Mouse (Mus musculus) embryo, embryonic 11.5 days (tissue): ENCODE measurements around the gene Aph1a.
"Not testable (repeated sequence)": the region's sequence is repeated elsewhere in the genome, so short reads cannot be mapped to it uniquely, and the experiment has no call there.

Source experiments
- DNase-seq: peaks from one replicate; pipeline ENCODE4 v3.0.0-alpha.2; 2012; ENCODE audit warnings: low read depth, low spot score

Gene Aph1a

DNA sequence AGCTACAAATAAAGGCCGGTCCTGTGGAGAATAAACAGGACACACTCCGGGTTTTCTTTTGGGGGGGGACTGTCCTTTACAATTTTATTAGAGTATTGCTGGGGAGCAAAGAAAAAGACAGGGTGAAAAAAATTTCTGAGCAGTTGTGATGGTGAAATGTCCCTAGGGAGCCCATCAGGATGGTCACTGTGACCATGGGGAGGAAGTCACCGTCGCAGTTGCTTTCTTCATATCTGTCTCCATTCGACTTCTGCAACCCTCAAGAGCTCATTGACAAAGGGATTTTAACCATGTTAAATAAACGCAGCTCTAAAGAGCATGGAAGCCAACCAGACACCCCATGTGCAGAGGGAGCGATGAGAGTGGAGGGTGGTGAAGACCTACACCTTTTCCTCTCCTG, 23.0 kb downstream of the Aph1a start:
- DNase-seq = no peak

DNA sequence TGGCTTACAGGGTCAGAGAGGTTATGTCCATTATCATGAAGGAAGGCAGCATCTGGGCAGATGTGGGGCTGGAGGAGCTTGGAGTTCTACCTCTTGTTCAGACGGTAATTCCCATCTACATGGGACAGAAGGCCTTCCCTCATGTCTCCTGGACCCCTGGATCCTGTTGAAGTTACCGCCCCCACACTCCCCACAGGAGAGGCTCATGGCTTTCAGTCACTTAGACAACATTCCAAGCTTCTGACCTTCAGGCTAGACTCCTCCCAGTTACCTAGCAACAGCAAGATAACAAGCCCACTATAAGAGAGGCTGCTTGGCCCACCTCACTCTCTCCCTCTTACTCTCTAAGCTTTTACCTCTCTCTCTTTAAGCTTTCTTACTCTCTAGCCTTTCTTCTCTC, 26.8 kb downstream of the Aph1a start:
- DNase-seq = not testable (repeated sequence)

DNA sequence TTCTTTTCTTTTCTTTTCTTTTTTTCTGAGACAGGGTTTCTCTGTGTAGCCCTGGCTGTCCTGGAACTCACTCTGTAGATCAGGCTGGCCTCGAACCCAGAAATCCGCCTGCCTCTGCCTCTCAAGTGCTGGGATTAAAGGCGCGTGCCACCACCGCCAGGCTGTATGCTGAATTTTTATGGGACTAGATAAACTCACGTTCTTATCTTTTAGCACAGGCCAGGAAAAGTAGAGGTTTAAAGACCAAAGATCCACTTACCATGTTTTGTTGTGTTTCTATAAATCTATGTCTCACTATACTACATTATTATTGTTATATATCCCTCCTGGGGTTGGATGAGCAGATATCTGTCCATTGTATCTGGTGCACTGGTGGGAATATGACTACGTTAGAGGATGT, 29.7 kb downstream of the Aph1a start:
- not testable (repeated sequence) for DNase-seq

DNA sequence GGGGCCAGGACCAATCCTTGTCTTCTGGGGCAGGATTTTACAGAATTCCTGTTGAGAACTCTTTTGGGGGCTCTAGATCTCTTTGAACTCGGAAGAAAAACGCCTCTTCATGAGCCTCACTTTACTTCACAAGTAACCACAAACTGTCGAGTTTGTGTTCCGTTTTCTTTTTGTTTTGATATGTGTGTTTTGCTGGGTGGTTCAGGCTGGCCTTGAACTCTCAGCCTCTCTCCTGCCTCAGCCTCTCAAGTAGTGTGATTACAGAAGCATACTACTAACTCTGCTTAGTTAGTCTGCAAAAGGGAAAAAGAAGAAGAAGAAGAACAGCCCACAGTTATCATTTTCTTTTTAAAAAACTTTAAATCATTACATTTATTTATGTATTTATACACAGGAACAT, 30.4 kb downstream of the Aph1a start:
- no peak for DNase-seq

DNA sequence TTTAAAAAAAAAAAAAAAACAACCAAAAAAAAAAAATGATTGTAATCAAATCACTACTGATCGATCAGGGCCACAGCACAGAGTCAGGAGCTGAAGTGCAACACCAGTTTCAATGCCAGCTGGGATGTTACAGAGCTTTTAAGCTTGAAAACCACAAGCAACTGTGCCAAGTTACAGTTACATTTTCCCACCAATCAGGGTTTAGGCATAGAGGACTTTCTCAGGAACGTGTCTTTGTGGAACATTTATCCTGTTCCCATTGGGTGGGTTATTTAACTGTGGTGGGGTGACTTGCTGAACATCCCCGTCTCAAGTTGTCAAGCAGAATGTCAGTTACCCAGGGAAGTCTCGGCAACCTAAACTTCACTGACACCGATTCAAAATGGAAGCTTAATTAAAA, 31.3 kb downstream of the Aph1a start:
- no peak for DNase-seq

DNA sequence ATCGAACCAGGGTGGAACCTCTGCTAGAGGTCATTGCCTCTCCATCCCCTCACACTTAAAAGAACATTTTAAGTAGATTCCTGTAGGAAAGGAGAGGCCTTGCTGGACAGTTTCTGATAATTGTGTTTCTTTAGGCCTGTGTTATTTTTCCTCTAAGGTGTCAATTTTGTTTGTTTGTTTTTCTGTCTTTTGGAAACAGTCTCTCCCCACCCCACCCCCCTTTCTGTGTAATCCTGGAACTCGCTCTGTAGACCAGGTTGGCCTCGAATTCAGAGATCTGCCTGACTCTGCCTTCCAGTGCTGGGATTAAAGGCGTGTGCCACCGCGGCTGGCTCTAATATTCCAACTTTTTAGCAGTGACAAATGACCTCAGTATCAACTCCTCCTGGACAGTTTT, 34.5 kb downstream of the Aph1a start:
- DNase-seq = no peak

DNA sequence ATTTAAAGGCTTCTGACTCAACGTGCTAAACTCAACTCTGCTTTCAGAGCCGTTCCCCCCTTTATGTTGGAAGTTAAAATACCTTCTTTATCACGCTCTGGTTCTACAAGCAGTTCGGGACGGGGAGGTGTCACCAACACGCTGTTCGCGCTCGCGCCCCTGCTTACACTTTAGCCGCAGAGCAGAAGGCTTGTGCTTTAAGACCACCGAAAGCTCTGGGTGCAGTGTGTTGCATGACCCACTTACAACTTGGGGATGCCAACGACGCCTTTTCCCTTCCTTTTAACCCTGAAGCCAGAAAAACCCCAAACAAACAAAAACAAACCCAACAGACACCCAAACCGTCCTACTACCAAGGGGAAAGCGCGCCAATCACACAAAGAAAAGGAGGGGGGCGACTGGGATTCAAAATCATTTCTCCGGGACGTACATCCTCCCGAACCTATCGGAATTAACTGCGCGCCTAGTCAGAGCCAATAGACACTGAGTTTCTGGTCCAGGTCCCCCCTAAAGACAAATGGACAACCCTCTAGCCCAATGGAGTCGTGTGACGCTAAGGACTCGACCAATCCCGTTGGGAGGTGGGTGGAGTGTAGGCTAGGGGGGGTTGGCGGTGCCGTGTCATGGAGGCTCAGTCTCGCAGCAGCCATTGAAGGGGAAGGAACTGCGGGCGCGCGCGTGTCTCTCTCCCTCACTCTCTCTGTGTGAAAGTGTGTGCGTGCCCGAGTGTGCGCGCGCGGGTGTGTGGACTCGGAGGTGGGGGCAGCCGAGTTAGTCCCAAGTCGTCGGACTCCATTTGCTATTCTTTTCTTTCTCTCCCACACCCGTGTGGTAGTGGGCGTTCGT, 35.1 kb downstream of the Aph1a start, which contains the start of gene Anp32e:
Gene Anp32e, plus strand, starts transcription at position 589 of the 846 bp plus-strand sequence.
- peak; percentile 98 for DNase-seq

DNA sequence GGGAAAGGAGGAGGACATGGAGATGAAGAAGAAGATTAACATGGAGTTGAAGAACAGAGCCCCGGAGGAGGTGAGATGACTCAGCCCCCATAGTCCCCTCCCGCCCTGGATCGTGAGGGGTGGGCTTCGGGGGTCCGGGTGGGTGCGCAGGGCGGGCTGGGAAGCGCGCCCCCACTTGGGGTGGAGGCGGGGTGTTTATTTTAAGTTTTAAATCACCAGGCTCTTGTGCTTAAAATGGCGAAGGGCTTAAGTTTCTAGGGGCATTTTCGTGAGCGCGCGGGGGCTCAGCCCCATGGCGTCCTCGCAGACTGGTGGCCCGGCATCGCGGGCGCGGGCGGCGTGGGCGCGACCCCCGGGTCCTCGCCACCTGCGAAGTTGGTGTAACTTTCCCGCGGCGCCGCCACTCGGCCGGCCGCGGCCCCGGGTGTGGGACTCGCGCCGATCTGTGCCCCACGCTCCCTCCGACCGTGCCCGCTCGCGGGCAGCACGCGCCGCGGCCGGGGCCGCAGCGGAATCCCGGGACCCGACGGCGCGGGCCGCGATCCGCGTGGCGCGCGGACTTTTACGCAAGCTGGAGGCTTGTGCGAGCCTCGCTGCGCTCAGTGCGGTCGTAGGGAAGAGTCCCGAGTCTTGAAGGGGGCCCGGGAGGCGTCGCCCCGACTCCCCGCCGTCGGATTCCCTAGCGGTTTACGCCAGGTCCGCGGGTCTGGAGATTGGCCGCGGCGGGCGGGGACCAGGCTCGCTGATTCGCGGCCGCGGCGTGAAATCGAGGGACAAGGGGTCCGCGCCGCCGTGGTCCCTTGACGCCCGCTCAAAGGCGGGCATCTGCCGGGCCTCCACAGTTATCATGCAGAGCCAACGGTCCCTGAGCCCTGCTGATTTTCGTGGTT, 36.1 kb downstream of the Aph1a start:
- peak; percentile 42 for DNase-seq

DNA sequence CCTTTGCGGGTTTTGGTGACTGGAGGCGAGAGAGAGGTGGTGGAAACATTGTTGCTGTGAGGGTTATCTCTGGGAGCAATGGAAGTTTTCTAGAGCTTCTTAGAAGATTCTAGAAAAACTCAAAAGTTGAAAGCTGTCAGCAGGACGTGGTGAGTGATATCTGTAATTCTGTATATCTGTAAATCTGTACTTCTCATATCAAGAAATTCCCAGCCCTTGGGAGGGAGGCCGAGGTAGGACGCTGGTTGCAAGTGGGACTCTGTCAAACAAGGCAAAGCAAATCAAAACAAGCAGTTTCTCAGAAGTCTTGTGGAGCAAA, 36.7 kb downstream of the Aph1a start:
- DNase-seq = no peak

DNA sequence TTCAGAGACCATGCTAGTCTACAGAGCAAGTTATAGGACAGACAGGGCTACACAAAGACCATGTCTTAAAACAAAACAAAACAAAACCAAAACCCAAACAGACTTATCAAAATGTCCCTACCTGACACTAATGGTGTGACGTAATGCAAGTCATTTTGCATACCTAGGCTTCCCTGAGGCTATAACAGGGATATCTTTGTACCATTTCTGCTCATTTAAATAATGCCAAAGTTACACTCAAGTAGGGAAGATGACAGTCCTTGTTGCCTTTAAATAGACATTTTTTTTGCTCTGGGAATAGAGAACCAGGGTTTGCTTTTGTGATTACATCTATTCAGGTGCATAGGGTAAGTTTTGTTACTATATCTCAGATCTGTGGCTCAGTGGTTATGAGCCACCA, 37.7 kb downstream of the Aph1a start:
- no peak for DNase-seq

DNA sequence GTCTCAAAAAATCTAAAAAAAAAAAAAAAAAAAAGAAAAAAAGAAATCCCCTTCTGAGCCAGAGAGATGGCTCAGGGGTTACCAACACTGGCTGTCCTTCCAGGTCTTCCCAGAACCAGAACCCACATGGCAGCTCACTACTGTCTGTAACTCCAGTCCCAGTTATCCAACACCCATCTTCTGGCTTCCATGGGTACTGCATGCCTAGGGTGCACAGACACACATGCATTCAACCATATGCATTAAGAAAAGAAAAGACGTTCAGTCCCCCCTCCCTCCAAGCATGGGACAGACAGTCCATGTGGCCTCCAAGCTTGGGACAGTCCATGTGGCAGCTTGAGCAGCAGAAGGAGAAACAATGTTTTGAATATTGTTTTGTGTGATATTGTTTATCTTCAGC, 38.4 kb downstream of the Aph1a start:
- no peak for DNase-seq

DNA sequence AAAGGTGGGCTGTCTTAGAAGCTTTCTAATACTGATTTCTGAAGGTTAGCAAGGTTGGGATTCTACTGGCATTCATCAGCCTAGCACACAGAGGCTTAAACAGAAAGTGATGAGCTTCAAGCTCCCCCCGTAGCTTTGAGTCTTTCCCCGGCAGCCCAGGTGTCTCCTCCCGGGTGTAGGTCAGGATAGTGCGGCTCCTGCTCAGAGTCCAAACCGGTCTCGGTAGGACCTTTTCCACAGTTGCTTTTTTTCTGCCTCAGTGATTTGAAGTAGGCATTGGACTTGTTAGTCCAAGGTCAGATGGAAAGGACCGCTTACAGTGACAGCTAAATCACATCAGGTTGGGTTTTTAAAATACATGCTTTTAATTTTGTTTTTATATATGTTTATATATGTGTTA, 38.8 kb downstream of the Aph1a start:
- no peak for DNase-seq

DNA sequence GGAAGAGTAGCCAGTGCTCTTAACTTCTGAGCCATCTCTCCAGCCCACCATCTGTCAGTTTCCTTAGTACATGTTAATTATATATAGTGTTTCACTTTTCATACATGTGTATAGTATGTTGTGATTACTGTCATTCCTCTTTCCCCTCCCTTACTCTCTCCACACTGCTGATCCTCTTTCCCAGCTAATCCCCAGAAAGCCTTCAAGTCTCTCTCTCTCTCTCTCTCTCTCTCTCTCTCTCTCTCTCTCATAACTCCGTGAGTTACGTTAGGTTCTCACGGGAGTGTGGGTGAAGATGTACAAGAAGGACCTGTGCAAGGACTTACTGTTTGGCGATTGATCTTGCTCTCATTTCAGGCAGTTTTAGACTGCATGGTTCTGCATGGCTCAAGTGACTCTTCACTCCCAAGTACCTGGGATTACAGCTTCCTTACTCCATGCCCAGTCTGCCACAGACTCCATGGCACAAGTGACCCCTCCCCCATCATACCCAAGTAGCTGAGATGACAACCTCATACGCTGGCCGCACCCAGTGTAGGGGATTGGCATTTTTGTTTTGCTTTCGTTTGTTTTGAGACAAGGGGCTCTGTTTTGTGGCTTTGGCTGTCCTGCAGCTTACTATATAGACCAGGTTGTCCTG, 39.5 kb downstream of the Aph1a start:
- DNase-seq = no peak

DNA sequence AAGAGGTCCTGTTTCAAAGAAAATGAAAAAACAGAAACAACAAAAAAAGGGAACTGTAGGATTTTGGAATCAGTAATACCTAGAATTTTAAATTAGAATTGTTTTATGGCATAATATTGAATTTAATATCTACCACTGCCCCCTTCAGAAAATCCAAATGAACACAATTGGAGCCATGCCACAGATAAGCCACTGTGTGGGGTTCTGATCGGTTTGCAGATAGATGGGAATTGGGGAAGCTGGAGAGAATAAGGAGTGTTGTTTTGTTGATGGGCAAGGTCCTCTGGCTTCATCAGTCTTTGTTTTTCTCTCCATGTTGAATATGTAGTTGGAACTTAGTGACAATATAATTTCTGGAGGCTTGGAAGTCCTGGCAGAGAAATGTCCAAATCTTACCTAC, 40.7 kb downstream of the Aph1a start:
- DNase-seq = no peak

DNA sequence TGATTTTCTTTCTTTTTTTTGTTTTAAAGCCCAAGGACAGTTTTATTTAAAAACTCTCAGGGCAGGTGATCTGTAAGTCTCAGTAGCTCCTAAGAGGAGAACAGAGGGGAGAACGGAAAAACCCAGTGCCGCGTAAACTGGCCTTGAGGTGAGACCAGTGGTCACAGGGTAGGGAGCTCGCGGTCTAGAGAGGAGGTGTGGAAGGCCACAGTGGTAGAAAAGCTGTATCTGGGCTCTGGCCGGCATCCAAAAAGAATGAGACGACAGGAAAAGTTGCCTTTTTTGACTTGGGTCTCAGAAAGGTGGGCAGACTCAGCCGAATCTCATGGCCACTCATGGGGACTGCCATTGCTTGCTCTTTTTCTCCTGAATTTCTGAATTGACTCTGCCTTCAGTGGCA, 44.4 kb downstream of the Aph1a start:
- DNase-seq = no peak

DNA sequence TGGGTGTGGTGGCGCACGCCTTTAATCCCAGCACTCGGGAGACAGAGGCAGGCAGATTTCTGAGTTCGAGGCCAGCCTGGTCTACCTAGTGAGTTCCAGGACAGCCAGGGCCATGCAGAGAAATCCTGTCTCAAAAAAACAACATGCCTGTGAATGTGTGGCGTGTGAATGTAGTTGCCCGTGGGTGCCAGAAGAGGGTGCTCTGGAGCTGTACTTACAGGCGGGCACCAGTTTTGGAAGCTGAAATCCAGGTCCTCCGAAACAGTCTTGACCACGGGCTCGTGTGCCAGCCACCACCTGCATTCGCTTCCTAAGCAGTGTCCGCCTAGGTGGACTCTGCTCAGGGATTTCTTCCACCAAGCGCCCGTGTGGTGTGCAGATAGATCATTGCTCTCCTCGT, 45.1 kb downstream of the Aph1a start:
- DNase-seq = no peak

DNA sequence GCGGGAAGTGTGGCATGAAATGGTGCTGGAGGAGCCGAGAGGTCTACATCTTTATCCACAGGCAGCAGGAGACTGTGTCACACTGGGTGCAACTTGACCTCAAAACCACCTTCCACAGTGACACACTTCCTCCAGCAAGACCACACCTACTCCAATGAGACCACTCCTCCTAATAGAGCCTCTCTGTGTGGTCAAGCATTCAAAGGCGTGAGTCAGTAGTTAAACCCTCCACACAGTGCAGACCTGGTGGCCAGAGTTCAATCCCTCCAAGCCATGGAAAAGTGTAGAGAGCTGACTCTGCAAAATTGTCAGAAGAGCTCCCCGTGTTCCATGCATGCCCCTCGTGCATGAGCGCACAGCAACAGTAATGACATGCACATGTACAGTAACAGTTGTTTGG, 49.0 kb downstream of the Aph1a start:
- DNase-seq = no peak

DNA sequence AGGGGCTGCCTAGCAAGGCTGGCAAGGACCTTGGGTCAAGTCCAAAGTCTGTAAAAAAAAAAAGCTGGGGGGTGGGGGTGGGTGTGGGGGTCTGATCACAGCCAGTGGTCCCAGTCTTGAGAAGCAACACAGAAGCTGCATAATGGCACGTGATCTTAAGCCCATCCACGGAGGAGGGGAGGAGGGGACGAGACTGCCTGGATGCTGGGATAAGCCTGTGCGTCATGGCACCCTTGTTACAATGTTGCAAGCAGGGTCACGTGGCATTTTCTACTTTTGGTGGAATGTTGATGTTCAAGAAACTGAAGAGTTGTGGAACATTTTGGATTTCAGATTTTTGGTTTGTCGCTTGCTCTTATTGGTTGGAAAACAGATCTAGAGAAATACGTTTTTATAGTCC, 49.5 kb downstream of the Aph1a start:
- DNase-seq = no peak

DNA sequence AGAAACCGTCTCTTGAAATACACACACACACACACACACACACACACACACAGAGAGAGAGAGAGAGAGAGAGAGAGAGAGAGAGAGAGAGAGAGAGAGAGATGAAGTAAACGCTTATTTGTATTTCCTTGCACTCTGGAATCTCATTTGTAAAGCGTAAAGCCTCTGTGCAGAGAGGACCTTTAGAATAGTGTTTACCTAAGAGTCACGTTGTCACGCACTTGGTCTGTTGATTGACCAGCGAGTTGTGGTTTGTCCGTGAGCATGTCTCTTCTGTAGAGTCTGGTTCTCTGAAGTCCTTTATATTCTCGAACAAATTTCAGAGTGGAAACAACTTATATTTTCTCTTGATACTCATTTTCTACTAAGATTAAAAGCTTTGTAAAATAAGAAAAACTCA, 51.0 kb downstream of the Aph1a start:
- DNase-seq = no peak

DNA sequence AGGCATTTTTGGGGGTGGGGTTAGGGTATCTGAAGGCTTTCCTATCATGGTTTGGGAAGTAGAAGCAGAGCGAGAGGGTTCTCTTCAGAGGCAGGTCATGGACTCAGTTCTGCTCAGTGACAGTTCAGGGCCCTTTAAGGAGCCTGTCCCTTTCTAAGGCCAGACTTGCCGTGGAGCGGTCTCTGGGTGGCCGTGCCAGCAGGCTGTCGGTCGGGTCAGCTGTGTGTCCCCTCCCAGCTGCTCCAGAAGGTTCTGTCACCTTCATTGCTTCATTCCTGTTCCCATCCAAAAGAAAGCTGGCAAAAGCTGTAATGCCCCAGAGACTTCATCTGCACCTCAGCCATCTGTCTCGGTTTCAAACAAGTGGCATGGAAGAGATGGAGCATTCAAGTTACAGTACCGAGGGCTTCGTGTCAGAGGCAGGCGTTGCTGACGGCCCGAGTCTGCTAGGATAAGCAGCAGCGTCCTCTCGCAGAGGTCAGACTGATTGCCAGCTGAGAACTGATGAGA, 52.0 kb downstream of the Aph1a start:
- no peak for DNase-seq
